Mouse (Mus musculus): Measurements from ENCODE around the gene Pfas.
A peak's percentile ranks its signal among the peaks of the same experiment; 100 is the strongest.

Gene Pfas

DNA sequence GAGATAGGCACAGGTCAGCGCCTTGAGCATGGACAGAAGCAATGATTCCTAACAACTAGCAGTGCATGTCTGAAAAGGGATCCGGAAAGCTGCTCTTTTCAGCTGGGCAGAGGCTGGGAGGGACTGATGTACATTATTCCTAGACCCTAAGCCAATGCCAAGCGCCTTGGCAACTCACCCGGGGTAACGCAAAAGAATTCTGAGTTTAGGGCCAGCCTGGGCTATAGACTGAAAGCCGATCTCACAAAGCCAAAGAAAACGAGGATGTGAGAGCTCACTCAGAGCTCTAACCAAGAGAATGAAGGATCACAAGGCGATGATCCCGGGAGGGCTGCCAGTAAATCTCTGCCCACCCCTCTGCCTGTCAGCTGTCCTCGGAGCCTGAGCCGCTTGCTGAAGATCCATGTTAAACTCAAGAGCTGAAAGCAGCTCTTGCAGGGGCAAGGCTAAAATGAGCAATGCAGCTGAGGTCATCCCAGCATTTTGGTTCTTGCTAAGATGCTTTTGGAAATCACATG, 20.8 kb downstream of the Pfas start:
- TF ChIP-seq GATA4 (IDR thresholded peaks at IDR 0.05; ENCODE audit: insufficient replicate concordance, low read length), result no peak

GRCm38 (mm10) chr11:68982639-68983369, 25.5 kb downstream of the Pfas start:
- TF ChIP-seq GATA4 (IDR thresholded peaks at IDR 0.05; ENCODE audit: insufficient replicate concordance, low read length), result no peak

DNA sequence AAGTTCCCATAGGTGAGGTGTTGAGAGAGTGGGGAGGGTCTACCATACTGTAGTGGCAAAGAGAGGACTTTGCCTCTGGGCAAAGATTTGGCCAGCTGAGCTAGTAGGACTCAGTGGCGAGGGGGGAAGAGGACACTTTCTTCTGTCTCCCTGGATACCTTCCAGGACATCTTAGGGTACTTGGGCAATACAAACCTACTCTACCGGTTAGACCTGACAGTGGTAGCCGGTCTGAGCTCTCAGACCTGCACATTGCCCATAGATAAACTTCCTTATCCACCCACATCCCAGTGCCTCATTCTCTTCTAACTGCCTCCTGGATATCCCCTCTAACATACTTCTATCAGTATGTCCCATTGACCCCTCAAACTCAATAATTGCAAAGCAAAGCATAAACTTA, 27.3 kb downstream of the Pfas start:
- no peak for TF ChIP-seq GATA4 (IDR thresholded peaks at IDR 0.05; ENCODE audit: insufficient replicate concordance, low read length)

GRCm38 (mm10) chr11:68979320-68979733, 28.9 kb downstream of the Pfas start:
- TF ChIP-seq GATA4 (IDR thresholded peaks at IDR 0.05; ENCODE audit: insufficient replicate concordance, low read length), result no peak

DNA sequence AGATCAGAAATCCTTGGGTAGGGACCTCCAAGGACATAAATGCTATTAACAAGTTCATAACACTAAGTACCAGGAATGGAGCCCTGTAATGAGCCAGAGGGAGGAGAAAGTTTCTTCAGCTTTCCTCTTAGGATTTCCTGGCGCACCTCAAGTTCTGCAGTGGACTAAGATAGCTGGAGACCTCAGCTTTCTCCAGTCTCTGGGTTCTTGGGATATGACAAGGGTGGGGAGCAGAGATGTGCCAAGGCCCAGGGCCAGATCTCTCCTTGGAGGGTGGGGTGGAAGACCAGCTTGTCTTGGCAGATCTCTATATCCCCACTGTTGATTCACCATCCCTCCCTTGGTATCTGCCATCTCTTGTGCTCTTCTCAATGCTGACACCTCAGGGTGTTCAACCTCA, 32.7 kb downstream of the Pfas start:
- no peak for TF ChIP-seq GATA4 (IDR thresholded peaks at IDR 0.05; ENCODE audit: insufficient replicate concordance, low read length)

DNA sequence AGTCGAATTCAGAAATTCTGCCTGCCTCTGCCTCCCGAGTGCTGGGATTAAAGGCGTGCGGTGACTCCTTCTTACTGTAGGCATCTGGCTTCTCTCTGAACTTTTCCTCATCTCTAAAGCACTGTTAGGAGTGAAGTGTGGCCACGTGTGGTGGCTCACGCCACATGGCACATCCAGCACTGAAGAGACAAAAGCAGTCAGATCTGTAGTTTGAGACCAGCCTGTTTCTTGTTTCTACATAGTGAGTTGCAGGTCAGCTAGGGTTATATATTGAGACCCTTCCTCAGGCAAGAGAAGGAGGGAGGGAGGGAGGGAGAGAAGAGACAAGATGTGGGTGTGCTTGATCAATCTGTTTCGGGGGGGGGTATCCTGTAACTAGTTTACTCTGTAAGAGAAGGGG, 33.2 kb downstream of the Pfas start, which contains the start of gene Rangrf:
Gene Rangrf, minus strand, starts transcription at position 101 of the 400 bp plus-strand sequence.
- TF ChIP-seq GATA4 (IDR thresholded peaks at IDR 0.05; ENCODE audit: insufficient replicate concordance, low read length), result no peak

DNA sequence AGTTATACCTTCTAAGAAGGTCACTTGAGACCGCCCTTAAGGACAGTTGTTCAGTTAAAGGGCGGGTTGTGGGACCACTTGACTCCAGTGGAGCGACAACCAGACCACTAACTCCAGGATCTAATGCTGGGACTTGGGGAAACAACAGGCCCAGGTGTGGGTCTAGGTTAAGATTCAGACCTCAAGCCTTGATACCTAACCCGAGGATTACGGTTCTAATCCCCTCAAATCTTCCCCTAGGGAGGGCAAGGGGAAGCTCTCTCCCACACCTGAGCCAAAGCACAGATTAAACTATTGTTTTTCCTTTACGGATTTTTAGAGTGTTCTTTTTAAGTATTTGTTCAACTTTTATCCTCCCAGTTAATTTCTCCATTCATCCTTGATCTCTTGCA, 34.2 kb downstream of the Pfas start:
- no peak for TF ChIP-seq GATA4 (IDR thresholded peaks at IDR 0.05; ENCODE audit: insufficient replicate concordance, low read length)

DNA sequence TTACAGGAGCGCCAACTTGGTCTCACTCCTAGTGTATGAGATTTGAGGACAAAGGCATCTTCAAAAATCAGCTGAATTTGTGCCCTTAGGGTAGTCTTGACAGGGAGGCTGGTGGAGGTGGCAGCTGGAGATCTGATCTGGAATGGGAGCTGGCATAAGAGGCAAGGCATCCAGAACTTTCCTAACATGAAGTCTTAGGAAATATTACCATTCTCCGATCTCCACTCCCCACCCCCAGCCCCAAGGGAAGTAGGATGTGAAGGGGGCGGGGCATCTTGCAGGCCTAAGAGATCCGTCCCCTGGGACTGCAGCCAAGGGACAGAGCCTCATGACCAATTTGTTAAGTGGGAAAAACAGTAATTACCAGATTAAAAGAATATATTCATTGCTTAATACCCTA, 38.0 kb downstream of the Pfas start:
- no peak for TF ChIP-seq GATA4 (IDR thresholded peaks at IDR 0.05; ENCODE audit: insufficient replicate concordance, low read length)

DNA sequence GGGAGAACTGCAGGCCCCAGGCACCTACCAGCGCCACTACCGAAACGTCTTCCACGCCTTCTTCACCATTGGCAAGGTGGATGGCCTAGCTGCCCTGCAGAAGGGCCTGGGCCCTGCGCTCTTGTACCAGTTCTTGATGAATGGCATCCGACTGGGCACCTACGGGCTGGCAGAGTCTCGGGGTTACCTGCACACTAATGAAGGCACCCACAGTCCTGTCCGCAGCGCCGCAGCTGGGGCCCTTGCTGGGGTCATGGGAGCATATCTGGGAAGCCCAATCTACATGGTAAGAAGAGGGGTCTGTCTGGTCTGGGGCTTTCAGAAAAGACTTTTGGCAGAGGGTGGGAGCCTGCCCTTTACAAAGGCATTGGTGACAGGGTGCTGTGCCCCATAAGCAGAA, 39.5 kb downstream of the Pfas start:
- no peak for TF ChIP-seq GATA4 (IDR thresholded peaks at IDR 0.05; ENCODE audit: insufficient replicate concordance, low read length)

- TF ChIP-seq GATA4 (IDR thresholded peaks at IDR 0.05; ENCODE audit: insufficient replicate concordance, low read length), result no peak; the same call in 1 of the 2 replicates
These were observed 40.6 kb downstream of the Pfas start, which contains the start of gene Slc25a35 for GRCm38 (mm10) chr11:68967337-68968282. Gene Slc25a35 (plus strand): TSS chr11:68968131.

DNA sequence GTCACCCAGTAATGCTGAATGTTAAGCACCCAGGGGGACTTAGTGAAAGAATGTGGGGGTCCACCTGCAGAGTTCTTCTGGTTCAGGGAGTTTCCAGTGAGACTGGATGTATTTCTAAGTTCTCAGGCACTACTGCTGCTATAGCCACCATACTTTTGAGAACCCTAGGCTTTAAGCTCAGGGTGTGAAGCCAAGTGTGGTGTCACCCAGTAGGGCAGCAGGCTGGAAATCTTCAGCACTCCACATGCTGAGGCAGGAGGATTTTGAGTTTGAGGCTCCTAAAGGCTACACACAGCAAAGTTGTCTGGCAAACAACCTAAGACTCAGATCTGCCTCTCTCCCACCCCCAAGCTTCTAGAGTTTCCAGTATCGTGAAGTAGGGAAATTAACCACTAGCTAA, 41.7 kb downstream of the Pfas start:
- TF ChIP-seq GATA4 (IDR thresholded peaks at IDR 0.05; ENCODE audit: insufficient replicate concordance, low read length), result no peak

GRCm38 (mm10) chr11:68965845-68966244, 42.4 kb downstream of the Pfas start:
- no peak for TF ChIP-seq GATA4 (IDR thresholded peaks at IDR 0.05; ENCODE audit: insufficient replicate concordance, low read length)

DNA sequence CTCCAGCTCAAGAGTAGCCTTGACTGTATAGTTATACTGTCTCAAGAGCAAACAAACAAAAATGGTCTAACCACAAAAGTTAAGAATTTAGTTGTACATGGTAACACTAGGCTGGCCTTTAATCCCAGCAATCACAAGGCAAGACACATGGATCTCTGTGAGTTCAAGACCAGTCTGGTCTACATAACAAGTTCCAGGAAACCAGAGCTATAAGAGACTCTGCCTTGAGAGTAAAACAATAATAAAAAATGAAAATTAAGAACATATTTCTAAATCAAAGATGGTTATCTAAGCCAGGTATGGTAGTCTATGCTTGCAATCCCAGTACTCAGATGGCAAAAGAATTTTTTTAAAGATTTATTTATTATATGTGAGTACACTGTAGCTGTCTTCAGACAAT, 43.2 kb downstream of the Pfas start:
- TF ChIP-seq GATA4 (IDR thresholded peaks at IDR 0.05; ENCODE audit: insufficient replicate concordance, low read length), result no peak

GRCm38 (mm10) chr11:68963405-68963804, 44.9 kb downstream of the Pfas start:
- peak; percentile 91; the same call in 1 of the 2 replicates for TF ChIP-seq GATA4 (IDR thresholded peaks at IDR 0.05; ENCODE audit: insufficient replicate concordance, low read length)

DNA sequence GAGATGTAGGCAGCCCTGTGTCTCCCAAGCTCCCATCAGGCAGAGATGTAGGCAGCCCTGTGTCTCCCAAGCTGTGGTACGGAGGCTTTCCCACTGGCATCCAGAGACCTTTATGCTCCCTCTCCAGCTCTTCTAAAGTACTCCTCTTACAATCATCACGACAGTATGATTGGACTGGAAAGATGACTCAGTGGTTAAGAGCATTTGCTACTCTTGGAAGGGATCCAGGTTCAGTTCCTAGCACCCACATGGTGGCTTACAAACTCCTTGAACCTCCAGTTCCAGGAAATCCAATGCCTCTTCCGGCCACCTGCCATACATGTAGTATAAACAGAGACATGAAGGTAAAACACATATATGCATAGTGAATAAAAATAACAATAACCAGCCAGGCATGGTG, 46.7 kb downstream of the Pfas start:
- TF ChIP-seq GATA4 (IDR thresholded peaks at IDR 0.05; ENCODE audit: insufficient replicate concordance, low read length), result no peak

DNA sequence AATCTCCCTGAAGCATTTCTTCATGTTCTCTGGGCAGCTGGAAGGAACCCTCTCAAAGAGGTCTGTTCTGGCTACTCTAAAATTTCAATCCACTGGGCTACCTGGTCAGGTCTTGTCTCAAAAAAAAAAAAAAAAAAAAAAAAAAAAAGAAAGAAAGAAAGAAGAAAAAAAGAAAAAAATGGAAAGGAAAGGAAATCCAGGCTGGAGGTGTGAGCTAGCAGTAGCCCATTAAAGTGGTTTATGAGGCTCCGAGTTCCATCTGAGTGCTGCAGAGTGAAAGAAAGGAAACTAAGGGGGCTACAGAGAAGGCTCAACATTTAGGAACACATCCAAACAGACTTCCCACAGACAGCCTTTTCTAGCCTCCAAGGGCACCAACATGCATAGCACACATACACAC, 50.3 kb downstream of the Pfas start:
- TF ChIP-seq GATA4 (IDR thresholded peaks at IDR 0.05; ENCODE audit: insufficient replicate concordance, low read length), result no peak
